Mouse (Mus musculus) T-helper 2 cell (primary cell): ENCODE data around the gene Bach2.

Source experiments
- in situ Hi-C: fragments of 300-600 bp; cut with MboI, MseI; formaldehyde crosslinking; loops from one replicate; pipeline ENCODE4 v1.15.1; 2025; ENCODE audit warnings: high pct_unique_total_duplicates

Bach2 gene

GRCm38 (mm10) chr4:32602660-32603059 lies 364.1 kb downstream of the Bach2 start, which contains the start of gene Gja10:
Gene Gja10, minus strand, starts transcription at chr4:32602760.
- in situ Hi-C loops: no loop called here

- in situ Hi-C loops: loop anchor here (5.0 kb wide), 1 partner anchor 47 kb away; no protein-coding TSS in a partner anchor
Measured at GRCm38 (mm10) chr4:32615034-32615881, 376.7 kb downstream of the Bach2 start, which contains the start of gene Casp8ap2. Gene Casp8ap2, plus strand, starts transcription at chr4:32615451.

GRCm38 (mm10) chr4:32621637-32622036 lies 383.0 kb downstream of the Bach2 start:
- in situ Hi-C loops: no loop called here
